In the genomic region with DNA sequence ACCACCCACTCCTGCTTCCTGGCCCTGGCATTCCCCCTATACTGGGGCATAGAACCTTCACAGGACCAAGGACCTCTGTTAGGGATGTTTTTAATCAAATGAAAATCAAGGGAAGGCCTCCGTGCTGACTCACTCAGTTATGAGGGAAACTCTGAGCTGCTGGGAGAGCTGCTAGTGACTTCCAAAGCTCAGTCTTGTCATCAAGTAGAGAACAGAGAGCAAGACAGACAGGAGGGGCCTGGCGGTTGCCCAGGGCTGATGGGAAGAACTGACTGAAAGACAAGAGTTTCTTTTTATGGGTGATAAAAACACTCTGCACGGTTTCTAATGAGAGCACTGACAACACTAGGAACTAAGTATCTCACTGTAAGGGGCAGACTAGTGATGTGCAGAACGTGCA, we compare ENCODE assay signal across 16 mouse cellular contexts. TPM values are rescaled to one million over a fixed set of nuclear protein-coding genes. Genes with fewer than 3 reads are reported as not detected.
A peak's percentile ranks its signal among the peaks of the same experiment; 100 is the strongest.
DNase-seq lines count a peak whose midpoint lies in the region; TF ChIP-seq lines count a peak whose summit lies in the region.
"Had no signal": no experiment of that assay in that cellular context is flagged by ENCODE, and none has a peak within 500 bp of the region (broad histone marks: within the 10 kb centered on the region; RNA-seq: fewer than 3 reads in every experiment).

No protein-coding gene starts in this region.

- peak; percentile 92 for DNase-seq in heart, adult 11 months
- DNase-seq in heart, postnatal 36 days, result no peak
- peak; percentile 61 for DNase-seq in Muller cell, postnatal 12 days (ENCODE audit: inconsistent ontology term)
- DNase-seq in heart, postnatal 14 days, result peak; percentile 28 to 33
- no peak for DNase-seq in urinary bladder, postnatal 14 days (ENCODE audit: low spot score)
- DNase-seq in spleen, postnatal 14 days (ENCODE audit: low spot score in 2 of 2), result no peak
- DNase-seq: cerebellum, adult 18-20 months; lung, adult 18-20 months; lung, postnatal 4 days had no signal

- H3K27ac ChIP-seq in embryonic fibroblast, embryonic 13.5 days (ENCODE audit: insufficient read depth, low read length), result peak overlapping the region; percentile 39
- H3K27ac ChIP-seq: embryonic facial prominence, embryonic 13.5 days; forebrain, embryonic 13.5 days; kidney, embryonic 15.5 days; limb, embryonic 13.5 days; midbrain, embryonic 13.5 days; stomach, embryonic 15.5 days had no signal

- H3K4me3 ChIP-seq in embryonic fibroblast, embryonic 13.5 days (ENCODE audit: insufficient read depth, low read length), result no peak overlapping the region
- H3K4me3 ChIP-seq: embryonic facial prominence, embryonic 13.5 days; forebrain, embryonic 13.5 days; kidney, embryonic 15.5 days; limb, embryonic 13.5 days; midbrain, embryonic 13.5 days; stomach, embryonic 15.5 days had no signal

- intact Hi-C loops in heart, postnatal 36 days (cut with DNase I), result no loop called here
- intact Hi-C loops in heart, postnatal 14 days (cut with DNase I), result loop anchor here (2.0 kb wide), 1 partner anchor 198 kb away; no protein-coding TSS in a partner anchor

- TF ChIP-seq CTCF in embryonic fibroblast, embryonic 13.5 days (IDR thresholded peaks at IDR 0.05; ENCODE audit: borderline replicate concordance, insufficient read depth, low read length), result no peak

- peaks cover 12% of the 10 kb centered on the region for H3K4me1 ChIP-seq in embryonic fibroblast, embryonic 13.5 days (ENCODE audit: control insufficient read depth, insufficient read depth, low read length)

- no peak for TF ChIP-seq POLR2A in embryonic fibroblast, embryonic 13.5 days (IDR thresholded peaks at IDR 0.05; ENCODE audit: low read depth, low read length)

RNA-seq across cellular contexts. Expression of a gene that starts 57.4 kb away (rescaled TPM):
- 1 to 10 TPM; 7.4 to 8.5 TPM for total RNA-seq in heart, postnatal 36 days (2021)
- 10.2 and 10.9 TPM in 2 replicates for polyA plus RNA-seq in embryonic fibroblast, embryonic 13.5 days (2011; ENCODE audit: insufficient read length, low read depth, missing spikeins)
- total RNA-seq in heart, postnatal 14 days (2021), result 10 to 100 TPM in 1 of 2 experiments, 1 to 10 TPM in 1; 7.8 to 10.3 TPM

Comparison
In these comparisons a context has a peak if more than half of its experiments do, and no peak if none do; other contexts are left out.
1. DNase-seq: peak in heart, adult 11 months (single experiment), Muller cell, postnatal 12 days (single experiment) and heart, postnatal 14 days (2 of 2); none in heart, postnatal 36 days (0 of 2), urinary bladder, postnatal 14 days (single experiment) and spleen, postnatal 14 days (0 of 2).